Mouse (Mus musculus): ENCODE measurements at regions not wholly inside any gene's neighbourhood (a gene's known extent, or its start where the extent isn't known, plus 50 kb on each side); places are given as distances from the start of the nearest gene placed in this dataset.

GRCm38 (mm10) chr16:13487659-13488058 lies 180.3 kb downstream of the Parn start:
- DNase-seq, result no peak

- no peak for DNase-seq
Measured at GRCm38 (mm10) chr16:13486571-13486970, 181.4 kb downstream of the Parn start.

GRCm38 (mm10) chr16:13480221-13480620 lies 187.7 kb downstream of the Parn start:
- no peak for DNase-seq

- no peak for DNase-seq
Measured at GRCm38 (mm10) chr16:13476653-13477052, 191.3 kb downstream of the Parn start.

GRCm38 (mm10) chr16:13474956-13475355 lies 193.0 kb downstream of the Parn start:
- no peak for DNase-seq

GRCm38 (mm10) chr16:13474274-13474673 lies 193.7 kb downstream of the Parn start:
- no peak for DNase-seq

GRCm38 (mm10) chr16:13467139-13467538 lies 200.8 kb downstream of the Parn start:
- DNase-seq, result peak; percentile 30 to 55
